Mouse (Mus musculus) forebrain, postnatal 0 days (tissue): ENCODE data around the gene Tnn. TPM values are rescaled to one million over a fixed set of nuclear protein-coding genes. Genes with fewer than 3 reads are reported as not detected.

ENCODE experiments used
- ATAC-seq: fragments of 200-750 bp; cut with Nextera tagmentation; 2 replicates; pipeline ENCODE4 v1.8.0; 2017; ENCODE audit warnings: mild to moderate bottlenecking, moderate library complexity
- DNase-seq: peaks from one replicate; pipeline ENCODE4 v3.0.0-alpha.2; 2015
- H3K27ac ChIP-seq: fragments of 300-500 bp; sonication (generic); 2 replicates; pipeline ENCODE4 v1.5.1; 2014; ENCODE audit warnings: low read depth, mild to moderate bottlenecking, antibody characterized with exemption, low read length, moderate library complexity, mixed read lengths
- H3K27me3 ChIP-seq: fragments of 300-500 bp; sonication (generic); 2 replicates; pipeline ENCODE4 v1.6.1; 2014; ENCODE audit warnings: mild to moderate bottlenecking, low read length, mixed read lengths; ENCODE audit not compliant: insufficient read depth
- H3K36me3 ChIP-seq: fragments of 300-500 bp; sonication (generic); 2 replicates; pipeline ENCODE4 v1.6.1; 2014; ENCODE audit warnings: mild to moderate bottlenecking, moderate library complexity; ENCODE audit not compliant: insufficient read depth
- H3K4me1 ChIP-seq: fragments of 300-500 bp; sonication (generic); 2 replicates; pipeline ENCODE4 v1.6.1; 2014; ENCODE audit warnings: antibody characterized with exemption; ENCODE audit not compliant: insufficient read depth
- H3K4me2 ChIP-seq: fragments of 300-500 bp; sonication (generic); 2 replicates; pipeline ENCODE4 v1.6.1; 2014; ENCODE audit warnings: low read depth, mild to moderate bottlenecking, moderate library complexity
- H3K4me3 ChIP-seq: fragments of 300-500 bp; sonication (generic); 2 replicates; pipeline ENCODE4 v1.5.1; 2014; ENCODE audit warnings: low read depth, low read length, mixed read lengths
- H3K9ac ChIP-seq: fragments of 300-500 bp; sonication (generic); 2 replicates; pipeline ENCODE4 v1.6.1; 2014; ENCODE audit warnings: mild to moderate bottlenecking
- H3K9me3 ChIP-seq: fragments of 300-500 bp; sonication (generic); 2 replicates; pipeline ENCODE4 v1.6.1; 2016; ENCODE audit warnings: low read length
- CTCF ChIP-seq: sonication (generic); IDR thresholded peaks from 2 replicates; pipeline ENCODE4 v1.5.1; 2016; ENCODE audit warnings: antibody characterized with exemption, control low read depth, low read depth
- WGBS: fragments of 180-500 bp; shearing (Covaris S2); extraction: QIAGEN DNeasy Blood & Tissue Kit; methylation state at CpG from one replicate; pipeline ENCODE4 v1.1.7; 2014; 5-methylcytosine and 5-hydroxymethylcytosine counted together
- polyA plus RNA-seq: library from polyadenylated mRNA; unstranded; fragments of >200 nt; fragmentation: Nextera tagmentation; extraction: Ambion mirVana; gene quantifications from 2 replicates; pipeline ENCODE4 v1.2.1, GENCODE M21; 2015
- total RNA-seq: library from RNA; depleted of rRNA; stranded (reverse); fragments of >200 nt; gene quantifications from 2 replicates; pipeline ENCODE4 v1.2.3, GENCODE M21; 2014

Gene Tnn
- total and polyA plus RNA-seq, 2 experiments from 2014 or later, result 0.06 to 2.8 TPM

DNA sequence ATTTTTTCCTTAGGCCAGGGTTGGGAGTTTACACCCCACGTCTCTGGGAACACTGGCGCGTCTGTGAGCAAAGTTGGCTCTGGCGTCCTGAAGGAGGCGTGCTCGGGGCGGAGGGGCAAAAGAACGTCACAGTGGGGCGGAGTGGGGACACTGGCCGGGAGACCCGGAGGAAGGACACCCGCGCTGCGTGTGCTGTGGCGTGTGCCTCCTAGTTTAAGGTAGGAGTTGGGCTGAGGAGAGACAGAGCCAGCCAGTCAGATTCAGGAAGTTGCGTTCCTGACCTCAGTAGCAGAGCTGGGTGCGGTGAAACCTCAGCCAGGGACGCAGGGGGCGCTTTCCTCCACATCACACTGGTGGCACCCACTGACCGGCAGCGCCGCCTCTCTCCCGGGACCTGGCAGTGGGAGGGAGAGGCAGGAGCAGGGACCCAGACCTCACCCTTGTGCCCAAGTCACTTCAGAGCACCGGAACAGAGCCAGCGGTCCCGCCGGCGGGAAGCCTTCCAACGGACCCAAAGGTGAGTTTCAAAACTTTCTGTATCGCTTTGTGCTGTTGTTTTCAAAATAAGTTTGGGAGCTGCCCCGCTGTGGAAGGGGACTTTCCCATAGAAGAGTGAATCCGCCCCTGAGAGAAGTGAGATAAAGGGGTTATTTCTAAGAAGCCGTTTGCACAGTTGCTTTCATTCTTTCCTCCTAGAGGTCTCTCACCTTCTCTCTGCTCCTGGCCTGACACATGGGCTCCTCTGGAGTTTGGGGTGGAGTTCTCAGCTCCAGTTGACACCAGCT, 109.0 kb downstream of the Tnn start, which contains the start of gene 4930523C07Rik:
4930523C07Rik (plus strand) TSS at position 146 of the 785 bp plus-strand sequence.
- ATAC-seq, result peak; percentile 66
- Histone ChIP-seq H3K9ac (peak within 1 kb of the TSS; percentile 28; the same call in 1 of the 2 replicates), H3K36me3 (no peaks in the 10 kb centered on the region), H3K4me1 (0 out of 2 replicates have a peak, but pooled peaks cover 6% of the 10 kb centered on the region), H3K27me3 (no peaks in the 10 kb centered on the region), H3K4me3 (peak within 1 kb of the TSS; percentile 30), H3K27ac (no peak within 1 kb of the TSS), H3K9me3 (no peaks in the 10 kb centered on the region), H3K4me2 (peak within 1 kb of the TSS; percentile 47)
- DNase-seq, result no peak
- peak; percentile 49 for TF ChIP-seq CTCF
- WGBS, result 3% methylated on average over 33 of the region's 33 CpGs

- Histone ChIP-seq H3K27me3 (no peaks in the 10 kb centered on the region), H3K4me3 (no peak overlapping the region), H3K27ac (no peak overlapping the region), H3K4me1 (0 out of 2 replicates have a peak, but pooled peaks cover 6% of the 10 kb centered on the region), H3K9me3 (no peaks in the 10 kb centered on the region), H3K4me2 (no peak overlapping the region; the same call in 1 of the 2 replicates), H3K9ac (no peak overlapping the region), H3K36me3 (no peaks in the 10 kb centered on the region)
- 92% methylated on average over 13 of the region's 13 CpGs for WGBS
- ATAC-seq, result no peak
- no peak for TF ChIP-seq CTCF
- DNase-seq, result no peak
These were observed 110.0 kb downstream of the Tnn start for GRCm38 (mm10) chr1:160043271-160043975.

DNA sequence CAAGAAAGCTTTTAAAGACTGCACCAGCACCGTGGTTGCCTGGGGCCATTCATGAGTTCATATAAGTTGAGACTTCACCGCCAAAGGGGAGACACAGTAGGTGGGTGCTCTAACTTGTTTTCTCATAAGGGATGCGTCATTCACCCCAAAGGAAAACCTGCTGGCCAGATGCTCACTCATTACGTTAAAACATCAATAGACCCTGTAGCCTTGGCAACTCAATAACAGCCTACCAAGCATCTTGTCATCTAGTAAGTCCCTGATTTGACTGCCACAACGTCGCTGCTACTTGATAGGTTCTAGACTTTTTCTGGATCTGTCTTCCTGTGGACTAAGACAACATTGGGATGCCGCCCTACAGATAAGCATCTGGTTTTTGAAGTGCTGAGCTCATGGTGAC, 111.0 kb downstream of the Tnn start:
- ATAC-seq (no peak), DNase-seq (no peak)
- H3K4me2 ChIP-seq, result no peak overlapping the region
- no peak overlapping the region for H3K4me3 ChIP-seq
- no peaks in the 10 kb centered on the region for H3K9me3 ChIP-seq
- TF ChIP-seq CTCF, result no peak
- no peaks in the 10 kb centered on the region for H3K27me3 ChIP-seq
- H3K27ac ChIP-seq, result no peak overlapping the region
- 84% methylated on average over 7 of the region's 7 CpGs for WGBS
- 0 out of 2 replicates have a peak, but pooled peaks cover 6% of the 10 kb centered on the region for H3K4me1 ChIP-seq
- no peak overlapping the region for H3K9ac ChIP-seq
- no peaks in the 10 kb centered on the region for H3K36me3 ChIP-seq

DNA sequence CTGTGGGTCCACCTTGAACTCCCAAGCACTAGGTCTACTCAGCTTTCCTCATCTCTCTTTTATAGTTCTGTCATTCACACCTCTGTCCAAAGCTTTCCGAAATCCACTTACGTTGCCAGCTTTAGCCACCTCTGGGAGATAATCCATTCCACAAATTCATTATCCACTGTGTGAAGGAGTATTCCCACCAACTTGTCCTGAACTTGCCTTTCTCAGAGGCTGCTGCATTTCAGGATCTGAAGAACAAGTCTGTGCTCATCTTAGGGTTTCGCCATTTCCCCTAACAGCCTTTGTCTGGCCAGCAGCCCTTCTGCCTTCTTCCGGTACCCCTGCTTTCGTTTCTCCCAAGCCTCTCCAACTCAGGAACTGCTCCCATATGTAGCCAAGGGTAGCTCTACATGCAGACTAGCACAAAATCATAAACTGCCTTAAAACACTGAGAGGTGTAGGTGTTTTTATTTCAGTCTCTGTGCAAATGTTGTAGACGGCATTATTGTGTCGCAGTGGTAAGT, 112.1 kb downstream of the Tnn start:
- Histone ChIP-seq H3K4me1 (0 out of 2 replicates have a peak, but pooled peaks cover 6% of the 10 kb centered on the region), H3K4me3 (no peak overlapping the region), H3K4me2 (no peak overlapping the region), H3K27me3 (no peaks in the 10 kb centered on the region), H3K9me3 (no peaks in the 10 kb centered on the region), H3K9ac (no peak overlapping the region), H3K27ac (no peak overlapping the region), H3K36me3 (no peaks in the 10 kb centered on the region)
- 95% methylated on average over 7 of the region's 7 CpGs for WGBS
- ATAC-seq (no peak), DNase-seq (no peak)
- no peak for TF ChIP-seq CTCF

- H3K9ac ChIP-seq, result no peak overlapping the region
- WGBS, result 46% methylated on average over 7 of the region's 7 CpGs
- H3K4me1 ChIP-seq, result 0 out of 2 replicates have a peak, but pooled peaks cover 6% of the 10 kb centered on the region
- H3K4me3 ChIP-seq, result no peak overlapping the region
- ATAC-seq (no peak), DNase-seq (no peak)
- H3K9me3 ChIP-seq, result no peaks in the 10 kb centered on the region
- no peak overlapping the region for H3K4me2 ChIP-seq
- no peak for TF ChIP-seq CTCF
- no peaks in the 10 kb centered on the region for H3K27me3 ChIP-seq
- no peaks in the 10 kb centered on the region for H3K36me3 ChIP-seq
- no peak overlapping the region for H3K27ac ChIP-seq
These were observed 113.3 kb downstream of the Tnn start for GRCm38 (mm10) chr1:160039951-160040645.

GRCm38 (mm10) chr1:160036996-160037521, 116.3 kb downstream of the Tnn start:
- peak; percentile 29 for ATAC-seq
- Histone ChIP-seq H3K9me3 (no peaks in the 10 kb centered on the region), H3K4me1 (no peaks in the 10 kb centered on the region), H3K4me3 (no peak overlapping the region), H3K27me3 (no peaks in the 10 kb centered on the region), H3K27ac (peak overlapping the region; percentile 41; the same call in 1 of the 2 replicates), H3K4me2 (no peak overlapping the region), H3K9ac (no peak overlapping the region), H3K36me3 (no peaks in the 10 kb centered on the region)
- no peak for TF ChIP-seq CTCF
- WGBS, result 72% methylated on average over 5 of the region's 5 CpGs
- DNase-seq, result peak; percentile 25
